Mouse (Mus musculus): ENCODE data around the gene Hoxb5. TPM values are rescaled to one million over a fixed set of nuclear protein-coding genes. Genes with fewer than 3 reads are reported as not detected.

Hoxb5 gene
- polyA plus RNA-seq, 1 experiment from 2014 or later, result not detected

DNA sequence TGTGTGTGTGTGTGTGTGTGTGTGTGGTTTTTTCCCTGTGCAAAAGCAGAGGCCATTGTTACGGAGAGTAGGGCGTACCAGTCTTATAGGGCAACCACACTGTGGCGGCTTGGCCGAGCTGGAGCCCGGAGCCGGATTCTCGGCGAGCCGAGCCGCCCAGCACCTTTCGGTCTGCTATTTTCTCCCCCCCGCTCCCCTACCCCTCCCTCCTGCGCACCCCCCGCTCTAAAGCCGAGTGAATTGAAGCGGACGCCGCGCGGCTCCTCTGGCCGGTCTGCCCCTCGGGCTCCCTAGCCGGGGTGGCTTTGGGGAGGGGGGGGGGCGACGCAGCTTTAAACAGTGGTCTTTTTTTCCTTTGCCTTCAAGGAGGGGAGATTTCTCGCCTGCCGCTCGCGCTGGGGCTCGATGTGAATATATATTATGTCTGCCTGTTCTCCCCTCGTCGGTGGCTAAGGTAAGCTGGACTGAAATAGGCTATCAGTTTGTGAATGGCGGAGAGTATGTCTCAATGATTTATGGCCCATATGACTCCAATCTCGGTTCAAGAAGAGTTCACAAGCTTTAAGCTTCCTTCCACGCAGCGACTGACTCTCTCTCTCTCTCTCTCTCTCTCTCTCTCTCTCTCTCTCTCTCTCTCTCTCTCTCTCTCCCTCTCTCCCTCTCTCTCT, 37.7 kb downstream of the Hoxb5 start:
- H3K4me1 ChIP-seq (ENCODE audit: control insufficient read depth, insufficient read depth, low read length), result peaks cover 3% of the 10 kb centered on the region
- no peak for ATAC-seq
- no peak overlapping the region for H3K4me2 ChIP-seq (ENCODE audit: low read length)
- H3K27ac ChIP-seq (ENCODE audit: low read length), result no peak overlapping the region
- WGBS, result under 1% methylated on average over 35 of the region's 36 CpGs
- H3K27me3 ChIP-seq (ENCODE audit: control insufficient read depth, insufficient read depth, low read depth, low read length), result peaks cover 89% of the 10 kb centered on the region
- no peaks in the 10 kb centered on the region for H3K36me3 ChIP-seq (ENCODE audit: control insufficient read depth, insufficient read depth, low read length)
- no peak overlapping the region for H3K9ac ChIP-seq (ENCODE audit: low read depth, low read length)
- H3K9me3 ChIP-seq (replicated peaks; ENCODE audit: control insufficient read depth, low read length, poor library complexity, severe bottlenecking), result no peaks in the 10 kb centered on the region
- H3K4me3 ChIP-seq (ENCODE audit: low read depth, low read length), result no peak overlapping the region

DNA sequence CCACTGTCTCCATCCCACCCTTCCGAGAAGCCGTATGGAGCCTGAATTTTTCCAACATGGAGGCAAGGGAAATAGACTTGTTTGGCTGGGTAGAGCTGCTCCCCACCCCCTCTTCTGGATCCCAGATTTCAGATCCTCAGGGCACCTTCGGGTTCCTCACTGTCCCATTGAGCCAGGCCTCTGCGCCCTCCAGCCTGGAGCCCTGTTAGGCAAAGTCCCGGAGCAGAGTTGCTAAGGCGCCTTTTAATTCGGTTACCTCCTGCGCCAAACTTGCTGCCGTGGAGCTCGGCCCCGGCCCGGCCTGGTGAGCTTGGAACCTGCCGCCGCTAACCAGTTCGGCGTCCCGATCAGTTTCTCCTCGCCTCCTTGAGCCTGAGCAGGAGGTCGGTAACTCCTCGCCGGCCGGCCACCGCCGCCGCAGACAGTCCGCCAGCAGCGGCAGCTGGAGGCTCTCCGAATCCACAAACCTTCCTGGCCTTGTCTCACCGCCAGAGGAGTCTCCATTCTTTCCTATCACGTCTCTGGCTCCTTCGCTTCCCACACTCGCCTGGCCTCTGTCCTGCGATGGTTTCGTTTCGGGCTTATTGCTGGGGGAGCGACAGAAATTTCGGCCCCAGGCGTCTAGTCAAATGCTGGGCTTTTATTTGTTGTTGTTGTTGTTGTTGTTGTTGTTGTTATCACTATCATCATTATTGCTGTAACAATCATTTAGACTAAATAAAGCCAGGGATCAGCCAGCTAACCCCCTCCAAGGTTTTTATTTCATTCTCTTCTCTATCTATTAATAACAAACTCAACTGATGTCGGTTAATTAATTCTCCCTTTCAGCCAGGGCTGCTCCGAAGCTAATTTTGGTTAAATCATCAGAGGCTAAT, 38.8 kb downstream of the Hoxb5 start:
- Histone ChIP-seq H3K36me3 (ENCODE audit: control insufficient read depth, insufficient read depth, low read length) (no peaks in the 10 kb centered on the region), H3K9me3 (replicated peaks; ENCODE audit: control insufficient read depth, low read length, poor library complexity, severe bottlenecking) (0 out of 2 replicates have a peak, but pooled peaks cover 2% of the 10 kb centered on the region), H3K4me3 (ENCODE audit: low read depth, low read length) (no peak overlapping the region), H3K4me1 (ENCODE audit: control insufficient read depth, insufficient read depth, low read length) (peaks cover 3% of the 10 kb centered on the region), H3K27me3 (ENCODE audit: control insufficient read depth, insufficient read depth, low read depth, low read length) (peaks cover 89% of the 10 kb centered on the region), H3K27ac (ENCODE audit: low read length) (no peak overlapping the region), H3K4me2 (ENCODE audit: low read length) (no peak overlapping the region), H3K9ac (ENCODE audit: low read depth, low read length) (no peak overlapping the region)
- under 1% methylated on average over 40 of the region's 40 CpGs for WGBS
- ATAC-seq, result no peak

DNA sequence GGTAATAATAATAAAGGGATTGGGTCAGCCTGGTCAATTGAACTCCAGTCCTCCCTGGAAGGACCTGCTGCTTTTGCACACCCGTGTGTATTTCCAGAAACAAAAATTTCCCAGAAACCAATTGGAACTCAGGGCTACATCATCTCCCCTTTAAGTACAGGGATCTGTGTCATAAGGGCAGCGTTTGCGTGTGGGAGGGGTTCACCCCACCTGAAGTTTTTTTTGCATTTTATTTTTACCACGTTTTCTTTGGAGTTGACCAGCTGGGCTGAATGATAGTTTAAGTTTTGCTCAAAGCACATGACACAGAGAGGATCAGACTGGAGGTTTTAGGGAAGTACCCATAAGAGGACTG, 39.4 kb downstream of the Hoxb5 start:
- no peak overlapping the region for H3K4me2 ChIP-seq (ENCODE audit: low read length)
- no peaks in the 10 kb centered on the region for H3K36me3 ChIP-seq (ENCODE audit: control insufficient read depth, insufficient read depth, low read length)
- 3% methylated on average over 4 of the region's 4 CpGs for WGBS
- H3K27me3 ChIP-seq (ENCODE audit: control insufficient read depth, insufficient read depth, low read depth, low read length), result peaks cover 86% of the 10 kb centered on the region
- peaks cover 3% of the 10 kb centered on the region for H3K4me1 ChIP-seq (ENCODE audit: control insufficient read depth, insufficient read depth, low read length)
- no peak for ATAC-seq
- 0 out of 2 replicates have a peak, but pooled peaks cover 2% of the 10 kb centered on the region for H3K9me3 ChIP-seq (replicated peaks; ENCODE audit: control insufficient read depth, low read length, poor library complexity, severe bottlenecking)
- no peak overlapping the region for H3K27ac ChIP-seq (ENCODE audit: low read length)
- no peak overlapping the region for H3K4me3 ChIP-seq (ENCODE audit: low read depth, low read length)
- no peak overlapping the region for H3K9ac ChIP-seq (ENCODE audit: low read depth, low read length)

DNA sequence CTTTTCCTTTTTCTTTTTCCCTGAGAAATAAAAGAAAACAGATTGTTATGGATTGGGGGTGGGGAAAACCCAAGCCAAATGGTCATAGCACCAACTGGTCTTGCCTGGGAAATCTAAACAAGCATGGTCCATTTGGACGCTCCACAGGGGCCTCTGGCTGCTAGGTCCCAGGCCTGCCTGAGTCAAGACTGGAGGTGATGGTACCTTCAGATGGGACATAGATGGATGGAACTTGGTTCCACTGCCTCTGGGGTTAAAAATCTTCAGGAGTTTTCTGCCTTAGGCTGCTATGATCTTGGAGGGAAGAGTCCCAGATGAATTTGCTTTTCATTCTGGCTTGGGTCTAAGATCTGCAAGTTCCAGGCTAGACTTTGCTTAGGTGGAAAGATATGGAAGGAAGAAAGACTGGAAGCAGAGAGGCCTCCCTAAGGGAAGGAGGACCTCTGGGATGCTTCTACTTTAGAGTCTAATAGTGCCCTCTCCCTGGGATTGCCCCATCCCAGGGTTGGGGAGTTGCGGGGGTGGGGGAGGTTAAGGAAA, 40.1 kb downstream of the Hoxb5 start:
- Histone ChIP-seq H3K9ac (ENCODE audit: low read depth, low read length) (no peak overlapping the region), H3K27me3 (ENCODE audit: control insufficient read depth, insufficient read depth, low read depth, low read length) (peaks cover 85% of the 10 kb centered on the region), H3K4me3 (ENCODE audit: low read depth, low read length) (no peak overlapping the region), H3K27ac (ENCODE audit: low read length) (no peak overlapping the region), H3K9me3 (replicated peaks; ENCODE audit: control insufficient read depth, low read length, poor library complexity, severe bottlenecking) (0 out of 2 replicates have a peak, but pooled peaks cover 2% of the 10 kb centered on the region), H3K36me3 (ENCODE audit: control insufficient read depth, insufficient read depth, low read length) (no peaks in the 10 kb centered on the region), H3K4me2 (ENCODE audit: low read length) (no peak overlapping the region), H3K4me1 (ENCODE audit: control insufficient read depth, insufficient read depth, low read length) (peaks cover 3% of the 10 kb centered on the region)
- ATAC-seq, result no peak
- 0% methylated on average over 2 of the region's 2 CpGs for WGBS

DNA sequence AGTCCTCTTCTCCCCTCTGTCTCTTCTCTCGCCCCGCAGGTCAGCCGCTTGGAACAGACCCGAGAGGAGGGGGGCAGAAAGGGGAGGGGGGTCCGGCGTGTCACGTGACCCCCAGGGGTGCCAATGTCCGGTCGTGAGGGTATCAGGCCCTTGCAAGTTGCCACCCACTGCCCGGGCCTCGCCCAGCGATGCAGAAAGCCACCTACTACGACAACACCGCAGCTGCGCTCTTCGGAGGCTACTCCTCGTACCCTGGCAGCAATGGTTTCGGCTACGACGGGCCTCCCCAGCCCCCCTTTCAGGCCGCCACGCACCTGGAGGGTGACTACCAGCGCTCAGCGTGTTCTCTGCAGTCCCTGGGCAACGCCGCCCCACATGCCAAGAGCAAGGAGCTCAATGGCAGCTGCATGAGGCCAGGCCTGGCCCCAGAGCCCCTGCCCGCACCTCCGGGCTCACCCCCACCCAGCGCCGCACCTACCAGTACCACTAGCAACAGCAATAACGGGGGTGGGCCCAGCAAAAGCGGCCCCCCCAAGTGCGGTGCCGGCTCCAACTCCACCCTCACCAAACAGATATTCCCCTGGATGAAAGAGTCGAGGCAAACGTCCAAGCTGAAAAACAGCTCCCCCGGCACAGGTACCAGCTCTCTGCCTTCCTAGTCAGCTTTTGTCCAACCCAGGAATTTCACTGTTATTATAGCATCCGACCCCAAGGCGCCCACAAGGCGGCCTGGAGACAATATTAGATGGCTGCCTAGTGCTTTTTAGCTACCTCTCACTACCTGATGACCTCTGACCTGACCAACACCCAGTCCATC, 41.1 kb downstream of the Hoxb5 start:
- H3K9me3 ChIP-seq (replicated peaks; ENCODE audit: control insufficient read depth, low read length, poor library complexity, severe bottlenecking), result 0 out of 2 replicates have a peak, but pooled peaks cover 2% of the 10 kb centered on the region
- no peak overlapping the region for H3K9ac ChIP-seq (ENCODE audit: low read depth, low read length)
- ATAC-seq, result no peak
- no peak overlapping the region for H3K27ac ChIP-seq (ENCODE audit: low read length)
- no peak overlapping the region for H3K4me2 ChIP-seq (ENCODE audit: low read length)
- no peak overlapping the region for H3K4me3 ChIP-seq (ENCODE audit: low read depth, low read length)
- peaks cover 85% of the 10 kb centered on the region for H3K27me3 ChIP-seq (ENCODE audit: control insufficient read depth, insufficient read depth, low read depth, low read length)
- peaks cover 3% of the 10 kb centered on the region for H3K4me1 ChIP-seq (ENCODE audit: control insufficient read depth, insufficient read depth, low read length)
- 2% methylated on average over 39 of the region's 40 CpGs for WGBS
- H3K36me3 ChIP-seq (ENCODE audit: control insufficient read depth, insufficient read depth, low read length), result no peaks in the 10 kb centered on the region

DNA sequence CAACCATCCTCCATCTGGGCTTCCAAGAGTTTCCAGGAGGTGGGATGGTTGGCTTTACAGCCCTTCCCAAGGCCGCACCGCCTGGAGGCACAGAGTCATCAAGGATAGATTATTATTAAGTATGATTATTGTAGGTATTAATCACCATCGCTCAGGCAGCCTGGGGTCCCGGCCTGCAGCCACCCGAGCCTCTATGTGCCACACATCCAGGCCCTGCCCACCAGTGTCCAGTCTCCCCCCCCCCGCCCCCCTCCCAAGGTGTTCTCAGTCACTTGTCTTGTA, 41.7 kb downstream of the Hoxb5 start:
- WGBS, result 6% methylated on average over 6 of the region's 6 CpGs
- Histone ChIP-seq H3K9me3 (replicated peaks; ENCODE audit: control insufficient read depth, low read length, poor library complexity, severe bottlenecking) (0 out of 2 replicates have a peak, but pooled peaks cover 2% of the 10 kb centered on the region), H3K4me1 (ENCODE audit: control insufficient read depth, insufficient read depth, low read length) (peaks cover 3% of the 10 kb centered on the region), H3K4me2 (ENCODE audit: low read length) (no peak overlapping the region), H3K27me3 (ENCODE audit: control insufficient read depth, insufficient read depth, low read depth, low read length) (peaks cover 85% of the 10 kb centered on the region), H3K9ac (ENCODE audit: low read depth, low read length) (no peak overlapping the region), H3K27ac (ENCODE audit: low read length) (no peak overlapping the region), H3K36me3 (ENCODE audit: control insufficient read depth, insufficient read depth, low read length) (no peaks in the 10 kb centered on the region), H3K4me3 (ENCODE audit: low read depth, low read length) (no peak overlapping the region)
- ATAC-seq, result no peak

DNA sequence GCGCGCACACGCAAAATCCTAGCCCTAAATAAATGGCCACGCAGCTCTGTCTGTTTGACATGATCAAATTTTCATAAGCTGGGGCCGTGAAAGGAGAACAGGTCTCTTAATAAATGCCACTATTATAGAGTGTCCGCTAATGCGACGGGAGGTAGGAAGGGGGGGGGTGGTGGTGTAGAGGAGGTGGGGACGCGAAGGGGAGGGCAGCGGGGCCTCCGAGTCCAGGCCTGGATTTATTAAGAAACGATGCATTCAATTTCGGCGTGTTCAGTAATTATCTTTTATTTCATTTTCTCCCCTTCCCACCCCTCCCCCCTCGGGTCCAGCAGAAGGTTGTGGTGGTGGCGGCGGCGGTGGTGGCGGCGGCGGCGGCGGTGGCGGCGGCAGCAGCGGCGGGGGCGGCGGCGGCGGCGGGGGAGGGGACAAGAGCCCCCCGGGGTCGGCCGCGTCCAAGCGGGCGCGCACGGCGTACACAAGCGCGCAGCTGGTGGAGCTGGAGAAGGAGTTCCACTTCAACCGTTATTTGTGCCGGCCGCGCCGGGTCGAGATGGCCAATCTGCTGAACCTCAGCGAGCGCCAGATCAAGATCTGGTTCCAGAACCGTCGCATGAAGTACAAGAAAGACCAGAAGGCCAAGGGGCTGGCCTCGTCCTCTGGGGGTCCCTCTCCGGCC, 42.2 kb downstream of the Hoxb5 start:
- no peak overlapping the region; the same call in 1 of the 2 replicates for H3K4me3 ChIP-seq (ENCODE audit: low read depth, low read length)

More for the DNA sequence above, 42.2 kb downstream of the Hoxb5 start:
- Histone ChIP-seq H3K36me3 (ENCODE audit: control insufficient read depth, insufficient read depth, low read length) (no peaks in the 10 kb centered on the region), H3K4me1 (ENCODE audit: control insufficient read depth, insufficient read depth, low read length) (peaks cover 3% of the 10 kb centered on the region), H3K9me3 (replicated peaks; ENCODE audit: control insufficient read depth, low read length, poor library complexity, severe bottlenecking) (0 out of 2 replicates have a peak, but pooled peaks cover 2% of the 10 kb centered on the region), H3K9ac (ENCODE audit: low read depth, low read length) (no peak overlapping the region), H3K27me3 (ENCODE audit: control insufficient read depth, insufficient read depth, low read depth, low read length) (peaks cover 83% of the 10 kb centered on the region), H3K27ac (ENCODE audit: low read length) (no peak overlapping the region), H3K4me2 (ENCODE audit: low read length) (0 out of 2 replicates have a peak overlapping the region, but pooled peaks have one; percentile 23)
- WGBS, result under 1% methylated on average over 38 of the region's 56 CpGs
- no peak for ATAC-seq
